8 mouse cellular contexts compared by ENCODE assay signal in the genomic region with DNA sequence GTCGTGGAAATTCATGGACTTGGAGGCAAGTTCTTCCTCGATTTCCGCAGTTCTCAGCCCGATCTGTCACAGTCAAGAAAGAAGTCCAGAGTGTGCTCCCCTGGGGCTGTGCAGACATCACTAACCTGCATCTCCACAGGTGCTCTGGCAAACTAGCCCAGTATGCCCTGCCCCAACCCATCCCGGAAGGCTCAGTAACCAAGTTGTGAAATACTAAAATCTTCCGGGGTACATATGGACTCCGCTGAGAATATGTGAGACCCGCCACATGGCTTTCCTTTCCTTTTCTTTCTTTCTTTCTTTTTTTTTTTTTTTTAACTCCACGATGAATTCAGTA. TPM values are rescaled to one million over a fixed set of nuclear protein-coding genes. Genes with fewer than 3 reads are reported as not detected.
DNase-seq lines count a peak whose midpoint lies in the region; ATAC-seq and TF ChIP-seq lines count a peak whose summit lies in the region.

No protein-coding gene starts in this region.

- ATAC-seq in lung, embryonic 16.5 days (ENCODE audit: low read depth) = peak; percentile 43
- ATAC-seq in erythroid progenitor cell, adult 5-6 weeks (replicated peaks; ENCODE audit: low FRiP score, poor library complexity, severe bottlenecking) = peak; percentile 47
- ATAC-seq in limb, embryonic 14.5 days (ENCODE audit: low FRiP score, low read depth) = peak; percentile 11; the same call in 1 of the 2 replicates
- peak; percentile 40; the same call in 1 of the 2 replicates for ATAC-seq in stomach, embryonic 14.5 days (ENCODE audit: insufficient number of reproducible peaks, insufficient read depth, low FRiP score, low read depth)

- H3K4me1 ChIP-seq in lung, embryonic 16.5 days (replicated peaks; ENCODE audit: control insufficient read depth, insufficient read depth, low read length) = peaks cover 13% of the 10 kb centered on the region
- H3K4me1 ChIP-seq in limb, embryonic 14.5 days (ENCODE audit: control insufficient read depth, insufficient read depth, low read length) = peaks cover 12% of the 10 kb centered on the region; the same call in 1 of the 2 replicates
- peaks cover 12% of the 10 kb centered on the region; the same call in 1 of the 2 replicates for H3K4me1 ChIP-seq in stomach, embryonic 14.5 days (ENCODE audit: control insufficient read depth, insufficient read depth, low read length)

- H3K4me3 ChIP-seq in lung, embryonic 16.5 days (ENCODE audit: low read length) = peak overlapping the region; percentile 76
- H3K4me3 ChIP-seq in limb, embryonic 14.5 days (replicated peaks; ENCODE audit: low read length) = peak overlapping the region; percentile 64
- peak overlapping the region; percentile 72 for H3K4me3 ChIP-seq in stomach, embryonic 14.5 days (ENCODE audit: low read depth, low read length)

- 3% methylated on average over 9 of the region's 9 CpGs for WGBS in lung, embryonic 16.5 days
- WGBS in limb, embryonic 14.5 days = 5% methylated on average over 9 of the region's 9 CpGs
- WGBS in stomach, embryonic 14.5 days = 6% methylated on average over 9 of the region's 9 CpGs

- H3K27ac ChIP-seq in lung, embryonic 16.5 days (ENCODE audit: low read length) = peak overlapping the region; percentile 98
- H3K27ac ChIP-seq in limb, embryonic 14.5 days (replicated peaks; ENCODE audit: low read depth, low read length) = peak overlapping the region; percentile 98
- H3K27ac ChIP-seq in stomach, embryonic 14.5 days (ENCODE audit: low read length) = peak overlapping the region; percentile 98

- no peaks in the 10 kb centered on the region for H3K36me3 ChIP-seq in lung, embryonic 16.5 days (ENCODE audit: control insufficient read depth, insufficient read depth, low read length)
- H3K36me3 ChIP-seq in limb, embryonic 14.5 days (ENCODE audit: control insufficient read depth, insufficient read depth, low read length) = no peaks in the 10 kb centered on the region
- H3K36me3 ChIP-seq in stomach, embryonic 14.5 days (ENCODE audit: control insufficient read depth, insufficient read depth, low read length) = no peaks in the 10 kb centered on the region

- no peak; the same call in 1 of the 2 replicates for TF ChIP-seq POLR2A in limb, embryonic 14.5 days (IDR thresholded peaks at IDR 0.05; ENCODE audit: borderline replicate concordance, extremely low read depth, insufficient read depth, insufficient read length)

- no peaks in the 10 kb centered on the region for H3K27me3 ChIP-seq in lung, embryonic 16.5 days (ENCODE audit: control insufficient read depth, insufficient read depth, low read depth, low read length)
- H3K27me3 ChIP-seq in limb, embryonic 14.5 days (ENCODE audit: control insufficient read depth, insufficient read depth, low read length) = no peaks in the 10 kb centered on the region
- H3K27me3 ChIP-seq in stomach, embryonic 14.5 days (ENCODE audit: control insufficient read depth, insufficient read depth, low read length) = no peaks in the 10 kb centered on the region

- no peak for DNase-seq in lung, postnatal 36 days
- DNase-seq in limb, embryonic 14.5 days (ENCODE audit: low spot score) = no peak
- no peak for DNase-seq in layer of hippocampus, postnatal 25 days (ENCODE audit: extremely low spot score in 1 of 2, low spot score in 1 of 2)
- no peak for DNase-seq in thymus, postnatal 10 days (ENCODE audit: low spot score in 2 of 2)
- no peak for DNase-seq in ovary, adult 18-20 months (ENCODE audit: low spot score)

- H3K9ac ChIP-seq in lung, embryonic 16.5 days (ENCODE audit: low read length) = peak overlapping the region; percentile 87
- H3K9ac ChIP-seq in limb, embryonic 14.5 days (ENCODE audit: low read depth, low read length, severe bottlenecking) = peak overlapping the region; percentile 83
- H3K9ac ChIP-seq in stomach, embryonic 14.5 days (replicated peaks; ENCODE audit: low read depth, low read length) = peak overlapping the region; percentile 84

- H3K4me2 ChIP-seq in lung, embryonic 16.5 days (ENCODE audit: low read depth, low read length) = peak overlapping the region; percentile 81
- H3K4me2 ChIP-seq in limb, embryonic 14.5 days (replicated peaks; ENCODE audit: low read depth, low read length, severe bottlenecking) = peak overlapping the region; percentile 93
- H3K4me2 ChIP-seq in stomach, embryonic 14.5 days (replicated peaks; ENCODE audit: low read depth, low read length) = peak overlapping the region; percentile 73

- H3K9me3 ChIP-seq in lung, embryonic 16.5 days (ENCODE audit: control insufficient read depth, low read length) = no peaks in the 10 kb centered on the region
- no peaks in the 10 kb centered on the region for H3K9me3 ChIP-seq in limb, embryonic 14.5 days (ENCODE audit: control insufficient read depth, low read length)
- H3K9me3 ChIP-seq in stomach, embryonic 14.5 days (ENCODE audit: control insufficient read depth, low read depth, low read length) = no peaks in the 10 kb centered on the region

RNA-seq across cellular contexts. Expression of a gene that starts 0.6 kb away (rescaled TPM):
- polyA plus RNA-seq in lung, embryonic 16.5 days (2015; fragmentation: Nextera tagmentation; extraction: Ambion mirVana) = 45.8 and 46.5 TPM in 2 replicates
- 7.6 and 13.0 TPM in 2 replicates for total RNA-seq in erythroid progenitor cell, adult 5-6 weeks (2015; ENCODE audit: low replicate concordance)
- 4.5 and 7.3 TPM in 2 replicates for total RNA-seq in erythroid progenitor cell, adult 5-6 weeks (2017; ENCODE audit: low replicate concordance)
- 32.0 and 33.6 TPM in 2 replicates for polyA plus RNA-seq in limb, embryonic 14.5 days (2012; rRNA removed)
- 30.7 and 31.6 TPM in 2 replicates for polyA plus RNA-seq in limb, embryonic 14.5 days (2014; fragmentation: Nextera tagmentation; extraction: Ambion mirVana)
- 33.6 and 34.1 TPM in 2 replicates for polyA plus RNA-seq in stomach, embryonic 14.5 days (2014; fragmentation: Nextera tagmentation; extraction: Ambion mirVana)
- 10 to 100 TPM; 17.8 to 21.1 TPM for total RNA-seq in layer of hippocampus, postnatal 25 days (2021)

RNA-seq across cellular contexts. Expression of a gene that starts 43.0 kb away (rescaled TPM):
- 87.9 and 89.3 TPM in 2 replicates for polyA plus RNA-seq in lung, embryonic 16.5 days (2015; fragmentation: Nextera tagmentation; extraction: Ambion mirVana)
- total RNA-seq in erythroid progenitor cell, adult 5-6 weeks (2015; ENCODE audit: low replicate concordance) = 22.7 and 34.0 TPM in 2 replicates
- 24.0 and 31.4 TPM in 2 replicates for total RNA-seq in erythroid progenitor cell, adult 5-6 weeks (2017; ENCODE audit: low replicate concordance)
- 160 and 185 TPM in 2 replicates for polyA plus RNA-seq in limb, embryonic 14.5 days (2012; rRNA removed)
- 147 and 156 TPM in 2 replicates for polyA plus RNA-seq in limb, embryonic 14.5 days (2014; fragmentation: Nextera tagmentation; extraction: Ambion mirVana)
- 120 and 127 TPM in 2 replicates for polyA plus RNA-seq in stomach, embryonic 14.5 days (2014; fragmentation: Nextera tagmentation; extraction: Ambion mirVana)
- total RNA-seq in layer of hippocampus, postnatal 25 days (2021) = 10 to 100 TPM; 33.8 to 34.0 TPM
